Mouse (Mus musculus): ENCODE measurements around the gene Atp6v0a4. TPM values are rescaled to one million over a fixed set of nuclear protein-coding genes. Genes with fewer than 3 reads are reported as not detected.

The Atp6v0a4 gene
- total RNA-seq, 2 experiments from 2014 or later: not detected

GRCm38 (mm10) chr6:38031924-38032540 lies 92.4 kb downstream of the Atp6v0a4 start:
- no peak for ATAC-seq (replicated peaks; ENCODE audit: low FRiP score, poor library complexity, severe bottlenecking)

- ATAC-seq (replicated peaks; ENCODE audit: low FRiP score, poor library complexity, severe bottlenecking): no peak
Observed at GRCm38 (mm10) chr6:38028205-38028604, 96.2 kb downstream of the Atp6v0a4 start.

- no peak for ATAC-seq (replicated peaks; ENCODE audit: low FRiP score, poor library complexity, severe bottlenecking)
Observed at GRCm38 (mm10) chr6:38027771-38028170, 96.6 kb downstream of the Atp6v0a4 start.

DNA sequence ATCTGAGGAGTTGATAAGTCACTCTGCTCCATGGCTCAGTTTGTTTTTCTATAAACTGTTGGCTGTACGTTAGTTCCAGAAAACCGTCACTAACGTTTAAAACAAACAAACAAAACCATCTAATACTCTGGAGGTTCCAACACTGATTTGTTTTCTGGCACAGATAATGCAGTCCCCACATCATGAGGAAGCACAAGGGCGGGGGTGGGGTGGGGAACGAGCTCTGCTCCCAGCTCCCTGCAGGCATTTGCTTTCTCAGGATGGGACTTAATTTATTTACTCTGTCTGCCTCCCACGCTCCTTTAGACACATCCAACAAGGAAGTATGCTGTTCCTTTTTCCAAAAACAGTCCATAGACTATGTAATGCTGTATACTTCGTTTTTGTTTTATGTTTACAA lies 101.1 kb downstream of the Atp6v0a4 start:
- ATAC-seq (replicated peaks; ENCODE audit: low FRiP score, poor library complexity, severe bottlenecking): no peak

DNA sequence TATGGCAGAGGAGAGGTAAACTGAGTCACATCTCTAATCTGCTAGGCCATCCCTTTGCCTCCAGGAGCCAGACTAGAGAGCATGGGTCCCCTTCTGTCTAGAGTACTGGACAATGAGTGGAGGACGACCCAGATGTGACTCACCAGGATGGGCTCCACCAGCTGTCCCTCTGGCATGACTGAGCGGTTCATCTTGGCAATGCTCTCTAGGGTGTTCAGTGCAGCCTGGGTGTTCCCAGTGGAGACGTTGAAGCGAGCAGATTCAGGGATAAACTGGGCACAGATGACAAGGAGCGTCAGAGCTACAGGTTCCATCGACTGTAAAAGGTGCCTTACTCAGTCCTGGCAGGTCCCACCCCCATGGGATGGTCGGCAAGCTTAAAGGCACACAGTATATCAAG lies 103.0 kb downstream of the Atp6v0a4 start:
- no peak for ATAC-seq (replicated peaks; ENCODE audit: low FRiP score, poor library complexity, severe bottlenecking)

DNA sequence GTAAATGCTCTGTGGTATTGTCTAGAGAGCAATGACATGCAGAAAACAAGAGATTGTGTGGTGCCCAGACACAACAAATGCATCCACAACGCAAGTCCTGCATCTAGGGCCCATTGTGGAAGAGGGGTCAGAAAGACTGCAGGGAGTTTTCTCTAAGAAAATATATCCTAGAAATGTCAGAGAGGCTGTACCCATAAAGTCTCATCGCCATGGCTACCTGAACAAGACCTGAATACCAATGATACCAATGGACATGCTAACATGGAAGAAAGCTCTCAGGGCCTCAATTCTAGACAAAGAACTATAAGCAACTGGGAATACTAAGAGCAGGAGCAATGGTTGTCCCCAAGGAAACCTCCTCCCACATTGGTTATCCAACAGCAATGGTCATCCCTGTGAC lies 111.6 kb downstream of the Atp6v0a4 start:
- ATAC-seq (replicated peaks; ENCODE audit: low FRiP score, poor library complexity, severe bottlenecking): no peak

DNA sequence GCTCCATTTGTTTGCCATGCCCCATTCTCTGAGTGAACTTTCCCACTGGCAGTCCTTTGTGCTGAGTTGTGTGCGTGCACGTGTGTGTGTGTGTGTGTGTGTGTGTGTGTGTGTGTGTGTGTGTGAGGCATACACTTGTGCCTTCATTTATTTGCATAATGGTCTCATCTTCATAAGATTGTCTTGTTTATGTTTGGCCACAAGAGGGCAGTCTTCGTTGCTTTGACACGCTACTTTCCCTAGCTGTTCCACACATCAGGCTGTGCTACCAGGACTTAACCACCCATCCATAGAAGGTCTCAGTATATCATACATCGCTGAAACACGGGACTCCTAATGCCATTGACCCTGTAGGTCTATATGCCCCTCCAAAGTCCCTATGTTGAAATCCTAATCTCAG lies 116.9 kb downstream of the Atp6v0a4 start:
- ATAC-seq (replicated peaks; ENCODE audit: low FRiP score, poor library complexity, severe bottlenecking): no peak

Other genes with a start within 250 kb of the Atp6v0a4 start
- not detected in 2 replicates for gene Svopl, start 77.6 kb downstream of the Atp6v0a4 start, total RNA-seq (2015; ENCODE audit: low replicate concordance)
- not detected in 2 replicates for gene Svopl, start 77.6 kb downstream of the Atp6v0a4 start, total RNA-seq (2017; ENCODE audit: low replicate concordance)
- not detected in 2 replicates for gene Tmem213, start 15.3 kb downstream of the Atp6v0a4 start, total RNA-seq (2015; ENCODE audit: low replicate concordance)
- gene Tmem213, start 15.3 kb downstream of the Atp6v0a4 start, total RNA-seq (2017; ENCODE audit: low replicate concordance): not detected in 2 replicates
- 0.72 TPM in 1 of 2 replicates, not detected in the other for gene D630045J12Rik, start 129.4 kb upstream of the Atp6v0a4 start, total RNA-seq (2015; ENCODE audit: low replicate concordance)
- gene D630045J12Rik, start 129.4 kb upstream of the Atp6v0a4 start, total RNA-seq (2017; ENCODE audit: low replicate concordance): 0.13 TPM in 1 of 2 replicates, not detected in the other
- 1.1 and 2.5 TPM in 2 replicates for gene Zc3hav1l, start 174.7 kb upstream of the Atp6v0a4 start, total RNA-seq (2015; ENCODE audit: low replicate concordance)
- 0.64 and 1.1 TPM in 2 replicates for gene Zc3hav1l, start 174.7 kb upstream of the Atp6v0a4 start, total RNA-seq (2017; ENCODE audit: low replicate concordance)
- gene Zc3hav1, start 230.0 kb upstream of the Atp6v0a4 start, total RNA-seq (2015; ENCODE audit: low replicate concordance): 149 and 161 TPM in 2 replicates
- gene Zc3hav1, start 230.0 kb upstream of the Atp6v0a4 start, total RNA-seq (2017; ENCODE audit: low replicate concordance): 166 and 185 TPM in 2 replicates